Mouse (Mus musculus) heart, embryonic 15.5 days (tissue): Measurements from ENCODE around the gene Ltbp1. TPM values are rescaled to one million over a fixed set of nuclear protein-coding genes. Genes with fewer than 3 reads are reported as not detected.

Source experiments
- ATAC-seq: fragments of 200-750 bp; cut with Nextera tagmentation; replicated peaks from 2 replicates; pipeline ENCODE4 v1.8.0; 2017; ENCODE audit warnings: low read depth, moderate TSS enrichment; ENCODE audit not compliant: insufficient number of reproducible peaks, insufficient read depth, low FRiP score
- H3K27ac ChIP-seq: fragments of 300-500 bp; sonication (generic); 2 replicates; pipeline ENCODE4 v1.5.1; 2015; ENCODE audit warnings: mild to moderate bottlenecking, inconsistent platforms
- H3K27me3 ChIP-seq: fragments of 300-500 bp; sonication (generic); 2 replicates; pipeline ENCODE4 v1.6.1; 2015; ENCODE audit warnings: inconsistent platforms
- H3K36me3 ChIP-seq: fragments of 300-500 bp; sonication (generic); 2 replicates; pipeline ENCODE4 v1.6.1; 2015; ENCODE audit warnings: mild to moderate bottlenecking, inconsistent platforms
- H3K4me1 ChIP-seq: fragments of 300-500 bp; sonication (generic); replicated peaks from 2 replicates; pipeline ENCODE4 v1.6.1; 2015; ENCODE audit warnings: inconsistent platforms
- H3K4me2 ChIP-seq: fragments of 300-500 bp; sonication (generic); 2 replicates; pipeline ENCODE4 v1.6.1; 2015; ENCODE audit warnings: inconsistent platforms, mild to moderate bottlenecking, moderate library complexity
- H3K4me3 ChIP-seq: fragments of 300-500 bp; sonication (generic); 2 replicates; pipeline ENCODE4 v1.5.1; 2015; ENCODE audit warnings: mild to moderate bottlenecking, inconsistent platforms
- H3K9ac ChIP-seq: fragments of 300-500 bp; sonication (generic); 2 replicates; pipeline ENCODE4 v1.6.1; 2015; ENCODE audit warnings: mild to moderate bottlenecking, inconsistent platforms
- H3K9me3 ChIP-seq: fragments of 300-500 bp; sonication (generic); replicated peaks from 2 replicates; pipeline ENCODE4 v1.6.1; 2016; ENCODE audit warnings: inconsistent platforms
- WGBS: fragments of 180-500 bp; shearing (Covaris S2); methylation state at CpG from one replicate; pipeline ENCODE4 v1.1.7; 2015; ENCODE audit warnings: mixed read lengths; 5-methylcytosine and 5-hydroxymethylcytosine counted together
- polyA plus RNA-seq: library from polyadenylated mRNA; unstranded; fragments of >200 nt; fragmentation: Nextera tagmentation; extraction: Ambion mirVana; gene quantifications from 2 replicates; pipeline ENCODE4 v1.2.1, GENCODE M21; 2015

The Ltbp1 gene
- polyA plus RNA-seq, 1 experiment from 2014 or later, result 19.6 TPM

DNA sequence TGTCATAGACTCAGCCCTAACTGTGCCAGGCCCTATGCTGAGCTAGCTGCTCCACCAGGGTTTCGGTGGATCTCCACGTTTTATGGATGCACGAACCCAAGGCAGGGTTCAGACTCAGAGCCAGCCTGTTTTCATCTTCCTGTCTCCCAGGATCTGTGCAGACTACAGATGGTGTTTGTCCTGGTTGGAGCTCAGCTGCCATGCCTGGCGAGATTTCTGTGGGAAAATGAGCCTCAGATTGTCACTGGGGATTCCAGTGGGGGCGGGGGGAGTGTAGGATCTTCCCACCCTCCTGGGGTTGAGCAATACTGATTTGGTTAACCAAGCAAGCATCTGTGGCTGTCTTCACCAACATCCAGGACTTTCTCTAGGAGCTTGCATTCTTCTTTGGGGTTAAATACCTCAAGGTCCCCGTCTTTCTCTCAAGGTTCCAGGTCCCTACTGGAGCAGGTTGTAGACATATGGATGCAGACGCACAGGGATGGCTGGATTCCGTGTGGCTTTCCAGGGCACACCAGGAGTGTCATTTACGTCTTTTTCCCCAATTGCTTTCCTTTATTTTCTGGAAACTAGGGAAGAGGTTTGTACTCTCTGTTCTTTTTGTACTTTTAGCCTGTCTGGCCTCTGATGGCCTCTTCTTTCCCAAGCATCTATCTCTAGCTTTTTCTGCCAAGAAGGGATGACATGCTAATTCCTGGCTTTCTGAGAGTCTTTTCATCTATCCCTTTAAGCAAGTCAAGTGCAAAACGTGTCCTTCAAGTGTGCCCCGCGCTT, 22.2 kb downstream of the Ltbp1 start:
- ATAC-seq, result no peak
- Histone ChIP-seq H3K9me3 (no peaks in the 10 kb centered on the region), H3K4me1 (peaks cover 9% of the 10 kb centered on the region), H3K27me3 (no peaks in the 10 kb centered on the region), H3K9ac (no peak overlapping the region), H3K36me3 (no peaks in the 10 kb centered on the region), H3K4me3 (no peak overlapping the region), H3K4me2 (no peak overlapping the region), H3K27ac (no peak overlapping the region)
- 72% methylated on average over 12 of the region's 12 CpGs for WGBS

DNA sequence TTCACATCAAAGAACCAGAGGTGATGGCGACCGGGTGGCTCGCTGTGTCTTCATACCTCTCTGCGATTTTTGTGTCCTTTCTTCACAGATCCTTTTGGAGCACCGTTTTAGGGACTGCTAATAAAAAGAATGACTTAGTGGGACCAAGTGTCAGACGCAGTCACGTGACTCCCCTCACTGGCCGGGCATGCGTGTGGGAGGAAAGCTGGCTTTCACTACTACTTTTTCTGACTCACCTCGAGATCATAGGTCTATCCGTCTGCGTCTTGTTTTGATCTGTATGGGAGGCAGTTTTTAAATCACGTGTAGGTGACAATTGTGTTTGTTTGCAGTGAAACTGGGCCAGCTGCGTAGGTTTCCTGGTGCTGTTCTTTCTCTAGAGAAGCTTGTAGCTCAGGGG, 28.0 kb downstream of the Ltbp1 start:
- Histone ChIP-seq H3K4me3 (no peak overlapping the region), H3K4me1 (no peaks in the 10 kb centered on the region; the same call in 1 of the 2 replicates), H3K4me2 (no peak overlapping the region), H3K36me3 (no peaks in the 10 kb centered on the region), H3K9me3 (no peaks in the 10 kb centered on the region), H3K9ac (no peak overlapping the region), H3K27me3 (no peaks in the 10 kb centered on the region), H3K27ac (no peak overlapping the region)
- ATAC-seq, result no peak
- WGBS, result 75% methylated on average over 14 of the region's 14 CpGs

DNA sequence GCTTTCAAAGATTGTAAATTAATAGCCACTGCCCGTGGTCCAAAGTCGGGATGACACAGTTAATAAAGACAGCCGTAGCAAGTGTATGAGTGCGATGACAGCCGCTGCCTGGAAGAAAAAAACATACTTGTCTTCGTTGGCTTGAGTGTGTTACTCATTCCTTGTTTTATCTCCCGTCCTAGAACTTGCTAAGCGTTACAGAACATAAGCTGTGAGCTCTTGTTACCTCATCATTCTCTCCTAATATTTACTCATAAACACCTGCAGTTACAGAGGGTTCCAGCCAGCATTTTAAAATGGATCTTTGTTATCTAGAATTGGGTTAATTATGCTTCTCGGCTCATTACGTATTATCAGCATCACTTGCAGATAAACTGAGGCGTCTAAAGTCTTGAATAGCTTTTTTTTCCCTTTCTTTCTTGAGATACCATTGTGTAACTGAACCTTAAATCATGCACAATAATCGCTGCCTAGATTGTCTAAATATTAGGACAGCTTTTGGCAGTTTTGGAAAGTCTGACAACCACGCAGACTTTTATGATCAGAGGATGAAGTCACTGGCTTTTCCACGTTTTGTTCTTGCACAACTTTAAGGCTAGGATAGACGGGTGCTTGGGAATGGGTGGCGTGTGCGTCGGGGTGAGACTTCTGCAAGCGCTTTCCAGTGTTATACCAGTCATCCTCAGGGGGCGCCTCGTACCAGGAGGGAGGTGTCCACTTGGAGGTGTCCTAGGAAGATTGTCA, 28.7 kb downstream of the Ltbp1 start:
- ATAC-seq, result no peak
- H3K36me3 ChIP-seq, result no peaks in the 10 kb centered on the region
- H3K4me2 ChIP-seq, result no peak overlapping the region
- 71% methylated on average over 21 of the region's 21 CpGs for WGBS
- H3K4me3 ChIP-seq, result no peak overlapping the region
- no peaks in the 10 kb centered on the region for H3K27me3 ChIP-seq
- H3K9ac ChIP-seq, result no peak overlapping the region
- H3K4me1 ChIP-seq, result no peaks in the 10 kb centered on the region; the same call in 1 of the 2 replicates
- no peaks in the 10 kb centered on the region for H3K9me3 ChIP-seq
- H3K27ac ChIP-seq, result no peak overlapping the region

DNA sequence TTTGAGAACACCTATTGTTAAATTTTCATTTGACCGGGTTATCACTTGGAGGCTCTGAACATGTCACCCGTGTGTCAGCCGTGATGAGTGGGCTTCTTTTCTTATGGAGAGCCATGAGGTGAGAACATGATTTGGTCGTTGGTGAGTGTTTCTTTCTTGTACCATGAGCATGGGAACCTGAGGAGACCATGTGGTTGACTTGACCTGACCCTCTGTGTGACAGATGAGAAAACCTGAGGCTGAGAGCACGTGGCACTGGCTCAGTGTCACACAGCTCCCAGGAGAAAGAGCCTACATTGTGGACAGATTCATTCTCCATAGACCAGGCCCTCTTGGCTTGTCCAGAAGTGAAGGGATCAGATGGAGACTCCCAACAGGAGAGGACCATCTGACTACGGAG, 31.5 kb downstream of the Ltbp1 start:
- Histone ChIP-seq H3K27ac (no peak overlapping the region), H3K9ac (no peak overlapping the region), H3K4me2 (no peak overlapping the region), H3K4me3 (no peak overlapping the region), H3K36me3 (no peaks in the 10 kb centered on the region), H3K27me3 (no peaks in the 10 kb centered on the region), H3K4me1 (peaks cover 5% of the 10 kb centered on the region; the same call in 1 of the 2 replicates), H3K9me3 (no peaks in the 10 kb centered on the region)
- WGBS, result 64% methylated on average over 6 of the region's 6 CpGs
- ATAC-seq, result no peak

DNA sequence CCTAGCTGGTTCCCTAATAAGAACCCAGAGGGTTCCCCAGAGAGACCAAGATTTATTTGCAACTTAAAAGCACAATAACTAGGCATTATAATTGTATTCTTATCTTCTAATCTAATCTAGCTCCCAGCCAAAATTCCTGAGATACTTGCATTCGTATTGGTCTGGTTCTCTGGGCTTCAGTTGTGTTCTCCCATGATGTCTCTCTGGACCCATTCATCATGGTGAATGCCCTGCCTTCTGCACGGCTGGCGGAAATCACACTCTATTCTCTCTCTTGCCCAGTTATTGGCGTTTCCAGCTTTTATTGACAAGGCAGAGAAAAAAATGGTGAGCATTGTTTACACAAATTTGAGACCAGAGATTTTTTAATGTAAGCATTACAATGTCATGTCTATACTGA, 33.6 kb downstream of the Ltbp1 start:
- Histone ChIP-seq H3K9me3 (no peaks in the 10 kb centered on the region), H3K27ac (no peak overlapping the region), H3K4me2 (no peak overlapping the region), H3K4me3 (no peak overlapping the region), H3K36me3 (no peaks in the 10 kb centered on the region), H3K9ac (no peak overlapping the region), H3K27me3 (no peaks in the 10 kb centered on the region), H3K4me1 (0 out of 2 replicates have a peak, but pooled peaks cover 5% of the 10 kb centered on the region)
- ATAC-seq, result no peak
- 72% methylated on average over 4 of the region's 4 CpGs for WGBS

DNA sequence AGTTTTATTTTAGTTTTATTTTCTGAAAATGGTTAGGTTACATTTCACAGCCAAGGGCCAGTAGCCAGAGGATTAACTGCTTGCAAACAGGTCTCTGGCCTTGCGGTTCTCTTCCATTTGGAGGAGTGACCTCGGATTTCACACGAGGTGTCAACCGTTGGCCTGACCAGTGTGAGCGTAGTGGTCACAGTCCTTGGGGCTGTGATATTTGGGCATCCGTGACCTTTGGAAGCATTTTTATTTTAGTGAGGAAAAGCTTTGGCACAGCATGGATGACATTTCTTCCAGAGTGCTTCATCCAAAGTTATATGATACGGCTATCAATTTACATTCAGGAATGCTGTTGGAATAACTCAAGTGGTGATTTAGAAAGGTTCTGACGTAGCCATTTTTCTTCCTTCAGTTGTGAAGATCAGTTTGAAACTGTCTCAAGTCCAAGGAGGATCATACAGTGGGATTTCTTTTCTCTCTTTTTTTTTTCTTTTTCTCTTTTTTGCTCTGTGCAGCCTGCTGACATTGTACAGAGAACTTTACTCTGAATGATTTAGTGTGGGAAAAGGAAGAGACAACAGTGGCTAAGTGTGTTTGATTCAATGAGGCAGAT, 44.1 kb downstream of the Ltbp1 start:
- 70% methylated on average over 8 of the region's 8 CpGs for WGBS
- no peak for ATAC-seq
- Histone ChIP-seq H3K9me3 (no peaks in the 10 kb centered on the region; the same call in 1 of the 2 replicates), H3K4me3 (no peak overlapping the region), H3K4me2 (no peak overlapping the region), H3K27me3 (no peaks in the 10 kb centered on the region), H3K27ac (no peak overlapping the region), H3K4me1 (0 out of 2 replicates have a peak, but pooled peaks cover 3% of the 10 kb centered on the region), H3K9ac (no peak overlapping the region), H3K36me3 (peaks cover 8% of the 10 kb centered on the region; the same call in 1 of the 2 replicates)

DNA sequence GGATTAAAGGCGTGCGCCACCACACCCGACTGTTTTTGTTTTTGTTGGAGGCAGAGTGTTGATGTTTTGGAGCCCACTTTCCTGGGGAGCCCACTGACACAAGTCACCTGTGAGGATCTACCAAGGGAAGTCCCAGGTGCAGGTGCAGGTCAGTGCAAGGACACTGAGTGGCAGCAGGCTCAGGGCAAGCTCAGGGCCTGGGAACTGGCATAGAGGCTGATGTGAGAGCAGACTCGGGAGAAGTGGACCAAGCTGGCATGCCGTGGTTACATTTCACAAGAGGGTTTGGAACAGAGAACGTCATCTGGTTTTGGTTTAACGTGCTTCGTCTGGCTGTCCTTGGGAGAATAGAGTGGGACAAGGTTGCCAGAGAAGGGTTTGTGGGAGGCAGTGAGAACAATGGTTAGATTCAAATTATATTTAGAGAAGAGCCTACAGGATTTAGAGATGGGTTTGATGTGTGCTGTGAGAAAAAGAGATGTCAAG, 46.1 kb downstream of the Ltbp1 start:
- Histone ChIP-seq H3K36me3 (no peaks in the 10 kb centered on the region), H3K27me3 (no peaks in the 10 kb centered on the region), H3K9ac (no peak overlapping the region), H3K9me3 (no peaks in the 10 kb centered on the region), H3K4me2 (no peak overlapping the region), H3K27ac (no peak overlapping the region), H3K4me1 (peaks cover 12% of the 10 kb centered on the region), H3K4me3 (no peak overlapping the region)
- 81% methylated on average over 8 of the region's 8 CpGs for WGBS
- no peak for ATAC-seq

DNA sequence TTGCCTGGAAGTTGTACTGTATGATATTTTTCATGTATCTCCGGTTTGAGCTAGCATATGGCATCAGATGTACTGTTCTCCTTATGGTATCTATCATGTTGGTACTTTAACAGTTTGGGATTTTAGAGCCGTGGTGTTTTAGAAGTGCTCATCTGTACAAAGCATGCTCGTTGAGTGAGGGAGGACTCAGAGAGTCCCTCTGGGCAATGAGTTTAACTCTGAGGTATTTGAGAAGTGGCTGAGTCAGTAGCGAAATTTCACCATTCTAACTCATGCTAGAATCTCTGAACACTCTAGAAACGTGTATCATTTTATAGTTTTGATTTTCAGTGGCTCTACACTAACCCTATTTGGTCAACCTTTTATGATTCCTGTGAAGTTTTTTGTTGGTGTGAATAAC, 49.9 kb downstream of the Ltbp1 start:
- ATAC-seq, result no peak
- H3K4me2 ChIP-seq, result no peak overlapping the region
- no peak overlapping the region for H3K9ac ChIP-seq
- H3K27ac ChIP-seq, result no peak overlapping the region
- H3K4me1 ChIP-seq, result peaks cover 18% of the 10 kb centered on the region
- H3K36me3 ChIP-seq, result no peaks in the 10 kb centered on the region
- no peak overlapping the region for H3K4me3 ChIP-seq
- 66% methylated on average over 5 of the region's 5 CpGs for WGBS
- H3K9me3 ChIP-seq, result no peaks in the 10 kb centered on the region
- no peaks in the 10 kb centered on the region for H3K27me3 ChIP-seq

DNA sequence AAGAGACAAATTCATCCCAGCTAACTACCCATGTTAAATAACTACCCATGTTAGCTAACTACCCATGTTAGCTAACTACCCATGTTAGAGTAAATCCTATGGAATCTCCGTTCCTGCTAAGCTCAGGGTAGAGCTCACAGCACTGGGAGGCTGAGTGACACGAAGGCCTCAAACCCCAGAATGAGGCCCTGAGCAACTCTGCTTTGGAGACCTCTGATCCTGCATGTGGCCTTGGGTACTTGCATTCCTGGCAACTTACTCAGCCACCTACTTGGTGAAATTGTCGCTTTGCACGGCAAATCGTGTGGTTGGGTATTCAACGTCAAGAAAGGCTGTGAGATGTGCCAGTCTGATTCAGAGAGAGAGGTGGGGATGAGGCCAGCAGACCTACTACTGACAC, 50.6 kb downstream of the Ltbp1 start:
- Histone ChIP-seq H3K27ac (no peak overlapping the region), H3K9ac (no peak overlapping the region), H3K4me3 (no peak overlapping the region), H3K27me3 (no peaks in the 10 kb centered on the region), H3K4me1 (peaks cover 18% of the 10 kb centered on the region), H3K4me2 (no peak overlapping the region), H3K9me3 (no peaks in the 10 kb centered on the region), H3K36me3 (no peaks in the 10 kb centered on the region)
- no peak for ATAC-seq
- 74% methylated on average over 6 of the region's 6 CpGs for WGBS

DNA sequence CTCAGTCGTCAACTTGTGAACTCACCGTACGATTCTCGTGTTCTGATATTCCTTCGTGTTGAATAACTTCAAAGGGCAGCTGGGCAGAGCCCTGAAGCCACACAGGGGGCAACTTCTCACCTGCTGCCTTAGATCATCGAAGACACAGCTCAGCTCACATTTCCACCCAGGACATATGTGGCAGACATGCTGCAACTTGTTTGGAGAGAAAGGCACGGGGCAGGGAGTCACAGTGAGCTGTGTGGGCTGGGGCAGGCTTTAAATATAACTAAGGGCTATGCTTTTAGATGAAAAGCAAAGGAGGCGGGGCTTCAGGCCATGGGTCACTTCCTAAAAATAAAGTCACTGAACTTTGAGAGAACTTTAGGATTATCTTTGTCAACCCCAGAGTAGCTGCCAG, 51.3 kb downstream of the Ltbp1 start:
- no peak overlapping the region for H3K27ac ChIP-seq

DNA sequence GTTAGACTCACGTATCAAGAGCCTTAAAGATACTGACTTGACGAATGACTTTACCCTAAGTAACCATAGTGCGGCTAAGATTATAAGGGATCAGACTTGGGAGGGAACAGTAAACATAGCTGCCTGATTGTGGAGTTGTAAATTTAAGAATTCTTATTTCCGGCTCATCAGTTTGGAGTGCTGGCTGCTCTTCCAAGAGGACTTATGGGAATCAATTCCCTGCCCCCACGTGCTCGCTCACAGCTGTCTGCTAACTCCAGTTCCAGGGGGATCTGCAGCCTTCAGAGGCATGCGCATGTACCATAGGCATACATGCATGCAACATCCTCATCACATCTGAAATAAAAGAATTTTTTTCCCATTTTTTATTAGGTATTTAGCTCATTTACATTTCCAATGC, 61.0 kb downstream of the Ltbp1 start:
- H3K4me3 ChIP-seq, result no peak overlapping the region
- H3K9ac ChIP-seq, result no peak overlapping the region
- H3K9me3 ChIP-seq, result no peaks in the 10 kb centered on the region
- H3K27ac ChIP-seq, result no peak overlapping the region
- peaks cover 24% of the 10 kb centered on the region for H3K4me1 ChIP-seq
- no peaks in the 10 kb centered on the region for H3K36me3 ChIP-seq
- no peak for ATAC-seq
- WGBS, result 85% methylated on average over 7 of the region's 7 CpGs
- H3K27me3 ChIP-seq, result no peaks in the 10 kb centered on the region
- no peak overlapping the region for H3K4me2 ChIP-seq

More for the DNA sequence above, 51.3 kb downstream of the Ltbp1 start:
- Histone ChIP-seq H3K36me3 (no peaks in the 10 kb centered on the region), H3K4me1 (peaks cover 18% of the 10 kb centered on the region), H3K4me3 (no peak overlapping the region), H3K27me3 (no peaks in the 10 kb centered on the region), H3K9me3 (no peaks in the 10 kb centered on the region), H3K9ac (no peak overlapping the region), H3K4me2 (no peak overlapping the region)
- no peak for ATAC-seq
- 52% methylated on average over 8 of the region's 8 CpGs for WGBS
